Mouse (Mus musculus) T-helper 2 cell (primary cell): ENCODE measurements around the gene Zbtb32.

Experiments used
- in situ Hi-C: fragments of 300-600 bp; cut with MboI, MseI; formaldehyde crosslinking; loops from one replicate; pipeline ENCODE4 v1.15.1; 2025; ENCODE audit warnings: high pct_unique_total_duplicates

The Zbtb32 gene

DNA sequence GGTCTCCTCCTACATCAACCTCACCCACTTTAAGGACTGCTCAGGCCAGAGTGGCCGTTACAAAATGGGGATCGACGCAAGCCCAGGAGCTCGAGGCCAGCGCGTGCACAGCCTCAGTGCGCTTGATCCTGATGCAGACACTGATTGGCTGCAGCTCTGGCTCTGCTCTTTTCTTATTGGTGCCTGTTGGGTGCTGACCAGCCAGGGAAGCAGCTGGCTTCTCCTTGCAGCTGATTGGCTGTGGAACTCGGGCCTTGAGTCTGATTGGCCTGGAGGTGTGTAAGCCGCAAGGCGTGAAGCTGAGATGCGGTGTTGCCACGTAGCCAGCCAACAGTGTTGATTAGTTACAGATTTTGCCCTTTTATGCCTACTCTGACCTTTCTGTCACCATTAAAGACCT lies at the start of gene Zbtb32:
Gene Zbtb32 (minus strand): TSS at position 124 of the 400 bp plus-strand sequence.
- in situ Hi-C loops: no loop called here

DNA sequence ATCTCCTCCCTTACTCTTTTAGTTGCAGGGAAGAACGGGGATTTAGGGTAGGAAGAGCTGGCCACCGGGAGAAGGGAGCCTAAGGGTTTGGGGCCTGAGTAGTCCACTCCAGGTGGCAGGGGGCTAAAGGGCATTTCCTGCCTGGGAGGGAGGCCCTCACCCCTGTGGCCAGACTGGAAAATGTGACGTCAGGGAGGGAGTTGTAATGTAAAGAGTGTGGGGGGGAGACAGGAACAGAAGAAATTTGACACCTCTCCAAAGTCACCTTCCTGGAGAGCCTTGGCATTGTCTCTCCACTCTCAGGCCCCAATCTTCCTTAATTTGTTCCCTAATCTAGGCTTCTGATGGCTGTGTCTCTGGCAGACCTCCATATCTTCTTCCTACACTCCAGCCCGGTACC lies 40.4 kb upstream of the Zbtb32 start:
- in situ Hi-C loops: no loop called here

DNA sequence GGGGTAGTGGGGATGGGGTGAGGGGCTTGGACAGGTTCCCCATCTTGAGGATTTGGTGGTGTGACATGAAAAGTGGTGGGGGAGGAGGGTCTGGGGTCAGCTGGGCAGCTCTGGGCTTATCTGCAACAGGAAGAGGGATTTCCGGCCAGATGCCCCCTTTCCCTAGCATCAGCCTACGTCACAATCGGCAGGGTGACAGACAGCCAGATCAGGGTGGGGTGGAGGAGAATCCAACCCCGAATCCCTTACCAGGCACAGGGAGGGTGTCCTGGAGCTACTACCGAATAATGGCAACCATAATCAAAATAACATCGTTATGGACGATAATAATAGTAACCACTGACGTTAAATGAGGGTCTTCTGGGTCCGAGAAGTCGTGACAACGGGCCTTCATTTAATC lies 37.7 kb upstream of the Zbtb32 start:
- in situ Hi-C loops: no loop called here

DNA sequence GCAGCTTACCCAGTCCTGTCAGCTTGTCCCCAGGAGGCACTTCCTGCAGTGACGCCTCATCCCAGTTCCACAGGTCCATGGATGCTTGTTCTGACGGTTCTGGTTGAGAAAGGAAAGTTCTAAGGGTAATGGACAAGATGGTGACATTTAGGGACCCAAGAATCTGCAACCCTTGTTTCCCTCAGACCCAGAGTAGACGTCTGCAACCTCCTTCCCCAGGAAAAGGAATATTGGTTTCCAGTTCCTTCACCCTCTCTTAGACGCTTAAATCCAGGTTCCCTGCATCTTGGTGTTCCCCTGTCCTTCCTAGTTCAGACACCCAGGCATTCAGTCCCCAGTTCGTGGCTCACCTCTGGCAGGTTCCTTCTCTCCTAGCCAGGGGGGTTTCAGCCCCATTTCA lies 37.0 kb upstream of the Zbtb32 start, which contains the start of gene Etv2:
Gene Etv2 (minus strand): TSS at position 101 of the 400 bp plus-strand sequence.
- in situ Hi-C loops: no loop called here

GRCm38 (mm10) chr7:30634621-30635020 lies 35.9 kb upstream of the Zbtb32 start:
- in situ Hi-C loops: no loop called here

GRCm38 (mm10) chr7:30633762-30634412 lies 35.2 kb upstream of the Zbtb32 start:
- in situ Hi-C loops: no loop called here

- in situ Hi-C loops: no loop called here
These were observed 30.3 kb upstream of the Zbtb32 start for GRCm38 (mm10) chr7:30629013-30629412.

DNA sequence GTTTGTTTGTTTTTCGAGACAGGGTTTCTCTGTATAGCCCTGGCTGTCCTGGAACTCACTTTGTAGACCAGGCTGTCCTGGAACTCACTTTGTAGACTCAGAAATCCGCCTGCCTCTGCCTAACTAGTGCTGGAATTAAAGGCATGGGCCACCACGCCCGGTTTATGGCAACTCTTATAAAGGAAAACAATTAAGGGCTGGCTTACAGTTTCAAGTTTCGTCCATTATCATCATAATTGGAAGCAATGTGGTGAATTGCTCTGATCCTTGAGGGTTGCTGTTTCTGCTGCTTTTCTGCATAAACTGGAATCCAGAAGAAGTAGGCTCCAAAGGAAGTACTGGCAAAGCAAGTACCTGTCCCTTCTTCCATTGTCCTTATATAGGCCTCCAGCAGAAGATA lies 27.9 kb upstream of the Zbtb32 start:
- in situ Hi-C loops: no loop called here

DNA sequence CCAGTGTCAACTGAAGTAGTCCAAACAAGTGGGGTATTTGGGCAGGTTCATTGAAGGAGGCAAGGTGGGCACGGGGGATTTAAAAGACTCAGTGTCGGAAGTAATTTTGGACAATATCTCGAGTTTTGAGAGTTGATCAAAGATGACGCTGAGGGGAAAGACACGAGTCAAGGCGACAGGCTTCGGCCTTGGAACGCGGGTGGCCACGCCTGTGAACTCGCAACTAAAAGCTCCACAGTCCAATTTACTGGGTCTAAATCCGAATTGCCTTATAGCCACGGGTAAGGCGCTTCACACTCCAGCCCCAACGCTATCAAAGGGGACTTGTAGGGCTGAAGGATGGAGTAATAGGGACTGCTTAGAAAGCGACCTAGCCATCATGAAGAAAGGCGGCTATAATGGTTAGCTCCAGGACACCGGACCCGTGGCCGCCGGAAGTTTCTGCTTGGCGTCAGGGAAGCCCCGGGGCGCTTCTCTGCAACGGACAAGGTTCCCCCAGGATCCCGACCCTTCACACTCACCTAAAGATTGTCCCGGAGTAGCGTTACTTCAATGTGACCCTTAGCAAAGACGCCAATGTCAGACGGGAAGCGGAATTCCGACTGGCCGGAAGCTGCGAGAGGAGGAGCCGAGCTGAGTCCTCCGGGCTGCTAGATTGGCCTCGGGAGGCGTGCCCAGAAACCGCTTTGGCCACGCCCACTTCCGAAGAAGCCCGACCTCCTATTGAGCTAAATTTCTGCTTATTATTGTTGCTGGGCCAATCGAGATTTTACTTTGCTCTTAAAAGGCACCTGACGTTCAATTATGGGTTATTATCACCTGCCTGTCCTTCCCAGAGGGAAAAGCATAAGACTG lies 27.0 kb upstream of the Zbtb32 start, which contains the start of gene Cox6b1:
Gene Cox6b1 (minus strand): TSS at position 622 of the 855 bp plus-strand sequence.
- in situ Hi-C loops: no loop called here

DNA sequence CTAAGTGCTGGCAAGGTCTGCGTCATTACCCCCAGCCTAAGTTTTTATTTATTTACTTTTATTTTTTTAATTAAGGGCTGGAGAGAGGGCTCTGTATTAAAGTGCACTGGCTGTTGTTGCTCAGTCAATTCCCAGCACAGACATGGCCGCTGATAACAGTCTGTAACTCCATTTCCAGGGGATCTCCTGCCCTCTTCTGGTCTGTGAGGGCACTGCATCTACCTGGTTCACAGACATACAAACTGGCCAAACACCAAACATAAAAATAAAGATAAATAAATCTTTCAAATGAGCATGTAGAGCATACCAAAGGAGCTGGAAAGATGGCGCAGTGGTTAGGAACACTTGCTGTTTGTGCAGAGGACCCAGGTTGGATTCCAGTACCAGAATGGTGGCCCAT lies 20.5 kb upstream of the Zbtb32 start:
- in situ Hi-C loops: loop anchor here (5.0 kb wide), 1 partner anchor 37 kb away; no protein-coding TSS in a partner anchor

DNA sequence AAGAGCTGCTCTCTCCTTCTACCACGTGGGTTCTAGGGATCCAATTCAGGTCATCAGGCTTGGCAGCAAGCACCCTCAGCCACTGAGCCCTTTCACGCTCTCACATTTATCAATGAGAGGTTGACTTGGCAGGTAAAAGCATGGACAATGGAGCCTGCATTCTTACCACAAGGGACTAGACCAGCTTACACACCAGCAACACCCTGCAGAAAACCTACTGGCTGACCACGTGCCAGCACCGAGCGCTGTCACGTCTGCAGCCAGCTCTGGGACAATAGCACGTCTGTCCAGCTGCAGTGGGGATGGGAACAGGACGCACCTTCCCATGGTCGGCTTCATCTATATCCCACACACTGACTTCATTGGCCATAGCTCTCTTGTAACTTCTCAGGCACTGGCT lies 19.9 kb upstream of the Zbtb32 start:
- in situ Hi-C loops: loop anchor here (5.0 kb wide), 1 partner anchor 36 kb away; no protein-coding TSS in a partner anchor

DNA sequence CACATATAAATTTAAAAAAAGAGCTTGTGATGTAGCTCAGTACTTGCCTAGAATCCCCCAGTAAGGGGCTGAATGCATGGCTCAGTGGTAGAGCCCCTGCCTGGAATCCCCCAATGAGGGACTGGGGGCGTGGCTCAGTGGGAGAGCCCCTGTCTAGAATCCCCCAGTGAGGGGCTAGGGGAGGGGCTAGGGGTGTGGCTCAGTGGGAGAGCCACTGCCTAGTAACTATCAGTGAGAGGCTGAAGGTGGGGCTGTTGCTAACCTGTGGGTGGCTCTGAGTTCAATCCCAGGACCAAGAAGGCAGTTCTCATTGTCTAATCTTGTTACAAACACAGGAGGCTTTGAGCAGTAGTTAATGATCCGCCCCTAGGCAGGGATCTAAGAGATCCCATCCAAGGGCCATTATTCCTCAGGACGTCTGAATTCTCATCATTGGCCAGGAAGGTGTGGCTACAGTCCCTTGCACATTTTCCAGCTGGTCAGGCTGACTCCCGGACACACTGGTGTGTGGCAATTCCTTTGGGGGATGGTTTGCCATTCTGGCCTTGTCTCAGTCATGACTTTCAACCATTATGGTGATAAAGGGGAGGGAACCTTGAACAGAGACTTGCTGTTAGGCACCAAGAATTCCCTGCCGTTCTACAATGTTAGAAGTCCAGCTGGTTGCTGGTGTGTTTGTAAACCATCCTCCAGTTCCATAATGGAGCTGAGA lies 16.5 kb upstream of the Zbtb32 start:
- in situ Hi-C loops: loop anchor here (5.0 kb wide), 1 partner anchor 33 kb away; no protein-coding TSS in a partner anchor

GRCm38 (mm10) chr7:30614454-30614853 lies 15.7 kb upstream of the Zbtb32 start:
- in situ Hi-C loops: loop anchor here (5.0 kb wide), 1 partner anchor 122 kb away; the partner anchor contains the start of gene Prodh2

DNA sequence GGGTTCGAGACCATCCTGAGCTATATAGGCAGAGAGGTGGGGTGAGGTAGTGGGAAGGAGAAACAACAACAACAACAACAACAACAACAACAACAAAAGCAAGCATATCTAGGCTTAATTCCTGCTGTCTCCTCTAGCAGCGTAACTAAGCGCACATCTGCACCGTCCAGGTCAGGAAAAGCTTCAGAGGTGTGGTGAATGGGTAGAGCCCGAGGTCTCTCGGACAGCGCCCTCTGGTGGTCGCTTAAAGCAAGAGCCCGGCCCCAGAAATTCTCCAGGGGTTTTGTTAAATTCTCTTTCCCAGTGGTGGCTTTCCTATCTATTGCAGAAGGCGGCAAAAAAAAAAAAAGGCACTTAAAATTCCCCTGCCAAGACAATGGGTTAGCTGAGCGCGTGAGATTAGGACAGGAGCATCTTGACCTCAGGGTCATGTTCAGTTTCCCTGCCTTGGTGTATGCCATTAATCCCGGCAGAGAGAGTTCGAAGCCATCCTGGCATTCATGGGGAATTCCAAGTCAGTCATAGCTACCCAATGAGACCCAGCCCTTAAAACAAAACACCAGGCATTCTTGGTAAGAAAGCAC lies 14.9 kb upstream of the Zbtb32 start:
- in situ Hi-C loops: loop anchor here (5.0 kb wide), 1 partner anchor 121 kb away; the partner anchor contains the start of gene Prodh2

GRCm38 (mm10) chr7:30612654-30613402 lies 14.1 kb upstream of the Zbtb32 start, which contains the start of gene Upk1a:
Upk1a (minus strand) TSS chr7:30612847.
- in situ Hi-C loops: loop anchor here (5.0 kb wide), 1 partner anchor 121 kb away; the partner anchor contains the start of gene Prodh2

GRCm38 (mm10) chr7:30610043-30610442 lies 11.3 kb upstream of the Zbtb32 start:
- in situ Hi-C loops: loop anchor here (5.0 kb wide), 1 partner anchor 118 kb away; the partner anchor contains the start of gene Prodh2

DNA sequence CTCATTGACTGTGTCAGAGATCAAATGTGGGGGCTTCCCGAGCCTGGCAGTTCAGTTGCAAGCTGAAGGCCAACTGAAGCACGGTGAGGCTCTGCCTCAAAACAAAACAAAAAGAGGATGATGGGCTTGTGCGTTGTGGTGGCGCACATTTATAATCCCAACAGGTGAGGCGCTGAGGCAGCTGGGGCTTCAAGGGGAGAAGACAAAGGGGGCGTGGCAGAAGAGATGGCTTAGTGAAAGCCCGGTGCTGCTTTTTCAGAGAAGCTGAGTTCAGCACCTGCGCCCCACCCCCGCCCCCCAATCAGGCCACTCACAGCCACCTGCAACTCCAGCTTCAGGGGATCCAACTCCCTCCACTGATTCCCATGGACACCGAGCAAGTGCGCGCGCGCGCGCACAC lies 9.8 kb upstream of the Zbtb32 start:
- in situ Hi-C loops: no loop called here

GRCm38 (mm10) chr7:30607706-30608309 lies 9.1 kb upstream of the Zbtb32 start:
- in situ Hi-C loops: no loop called here

DNA sequence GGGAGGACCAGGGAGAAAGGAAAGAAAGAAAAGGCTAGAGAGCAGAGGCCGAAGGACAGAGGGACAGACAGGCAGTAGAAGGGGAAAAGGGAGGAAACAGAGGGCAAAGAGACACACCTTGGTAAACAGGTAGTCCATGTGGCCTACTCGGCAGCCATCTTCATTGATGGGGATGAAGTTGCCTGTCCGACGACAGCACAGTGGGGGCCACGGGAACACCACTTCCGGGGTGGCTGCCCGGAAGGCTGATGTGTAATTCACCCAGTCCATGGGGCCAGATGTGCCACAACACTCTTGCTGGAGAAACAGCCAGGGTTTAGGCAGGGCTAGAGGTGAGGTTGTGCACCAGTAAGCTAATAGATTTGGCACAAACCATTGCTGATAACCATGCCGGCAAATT lies 6.2 kb upstream of the Zbtb32 start:
- in situ Hi-C loops: no loop called here

DNA sequence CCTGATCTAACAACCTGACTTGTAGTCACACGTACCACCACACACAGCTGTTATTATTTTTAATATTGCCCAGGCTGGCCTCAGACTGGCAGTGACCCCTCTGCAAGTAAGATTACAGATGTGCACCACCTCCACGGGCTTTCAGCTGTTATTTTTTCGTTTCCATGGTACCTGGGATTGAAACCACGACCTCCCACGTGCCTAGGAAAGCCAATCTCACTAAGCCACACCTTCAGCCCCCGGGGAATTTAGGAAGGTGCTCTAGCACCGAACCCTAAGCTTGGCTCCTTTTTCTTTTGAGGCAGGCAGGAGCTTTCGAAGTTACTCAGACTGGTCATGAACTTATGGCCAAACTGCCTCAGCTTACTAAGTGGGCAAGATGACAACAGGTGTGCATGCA lies 5.7 kb upstream of the Zbtb32 start:
- in situ Hi-C loops: no loop called here
